Mouse (Mus musculus) effector memory CD4-positive, alpha-beta T cell, adult 7 months (primary cell): ENCODE measurements around the gene Vegfc. TPM values are rescaled to one million over a fixed set of nuclear protein-coding genes. Genes with fewer than 3 reads are reported as not detected.

Experiments used
- polyA plus RNA-seq: library from polyadenylated mRNA; unstranded; fragments of 100-300 nt; shearing (Covaris generic); gene quantifications from one replicate; pipeline ENCODE4 v1.2.1, GENCODE M21; 2017

Vegfc gene
- polyA plus RNA-seq: not detected

DNA sequence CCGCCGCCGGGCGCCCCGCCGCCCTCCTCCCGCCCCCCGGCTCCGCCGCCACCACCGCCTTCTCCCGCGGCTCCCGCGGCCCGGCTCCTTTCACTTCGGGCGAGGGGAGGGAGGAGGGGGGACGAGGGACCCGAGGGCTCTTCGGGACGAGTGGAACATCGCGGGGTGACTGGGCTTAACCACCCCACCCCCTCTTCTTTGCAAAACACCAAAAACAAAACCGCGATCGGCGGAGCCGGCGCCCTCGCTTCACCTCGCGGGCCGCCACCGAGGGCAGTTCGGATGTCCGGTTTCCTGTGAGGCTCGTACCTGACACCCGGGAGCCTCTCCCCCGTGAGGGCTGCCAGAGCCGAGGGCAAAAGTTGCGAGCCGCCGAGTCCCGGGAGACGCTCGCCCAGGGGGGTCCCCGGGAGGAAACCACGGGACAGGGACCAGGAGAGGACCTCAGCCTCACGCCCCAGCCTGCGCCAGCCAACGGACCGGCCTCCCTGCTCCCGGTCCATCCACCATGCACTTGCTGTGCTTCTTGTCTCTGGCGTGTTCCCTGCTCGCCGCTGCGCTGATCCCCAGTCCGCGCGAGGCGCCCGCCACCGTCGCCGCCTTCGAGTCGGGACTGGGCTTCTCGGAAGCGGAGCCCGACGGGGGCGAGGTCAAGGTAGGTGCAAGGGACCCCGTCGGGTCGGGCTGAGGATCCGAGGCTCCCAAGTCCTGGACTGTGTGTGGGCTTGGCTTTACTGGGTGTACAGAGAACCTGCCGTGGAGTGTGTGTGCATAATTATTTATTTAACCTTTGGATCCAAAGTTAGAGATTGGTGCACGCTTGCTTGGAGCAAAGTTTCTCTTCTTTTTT is at the start of gene Vegfc:
Gene Vegfc (plus strand): TSS at position 336 of the 850 bp plus-strand sequence.

